43 mouse cellular contexts compared by ENCODE assay signal in the genomic region with DNA sequence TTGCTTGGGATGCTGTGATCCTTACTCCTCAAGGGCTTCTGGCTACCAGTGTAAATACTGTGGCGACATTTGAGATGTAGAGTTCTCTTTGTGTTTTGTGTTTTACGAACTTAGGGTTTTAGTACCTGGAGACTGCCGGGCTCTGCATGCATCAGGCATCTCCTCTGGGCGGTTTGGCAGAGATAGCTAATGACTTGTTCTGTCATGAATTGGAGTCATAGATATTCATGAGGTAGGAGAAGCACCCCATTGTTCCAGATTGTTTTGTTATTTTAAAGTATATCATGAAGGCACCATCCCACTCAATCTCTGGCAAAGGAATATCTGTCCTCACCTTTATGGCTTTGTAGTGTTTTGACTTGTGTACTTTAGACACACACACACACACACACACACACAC. TPM values are rescaled to one million over a fixed set of nuclear protein-coding genes. Genes with fewer than 3 reads are reported as not detected.
"Had no signal": no experiment of that assay in that cellular context is flagged by ENCODE, and none has a peak within 500 bp of the region (broad histone marks: within the 10 kb centered on the region; RNA-seq: fewer than 3 reads in every experiment).

No protein-coding gene starts in this region.

- H3K27me3 ChIP-seq: heart, embryonic 12.5 days; heart, embryonic 13.5 days; heart, embryonic 15.5 days; hindbrain, embryonic 12.5 days; hindbrain, embryonic 15.5 days; intestine, embryonic 15.5 days; kidney, embryonic 15.5 days had no signal

- H3K9me3 ChIP-seq: heart, embryonic 10.5 days; heart, embryonic 12.5 days; heart, embryonic 13.5 days; heart, embryonic 15.5 days; hindbrain, embryonic 10.5 days; hindbrain, embryonic 12.5 days; hindbrain, embryonic 13.5 days; hindbrain, embryonic 15.5 days; intestine, embryonic 15.5 days; kidney, embryonic 15.5 days had no signal

- H3K4me1 ChIP-seq: heart, embryonic 10.5 days; heart, embryonic 12.5 days; heart, embryonic 13.5 days; heart, embryonic 15.5 days; hindbrain, embryonic 10.5 days; hindbrain, embryonic 12.5 days; hindbrain, embryonic 13.5 days; hindbrain, embryonic 15.5 days; intestine, embryonic 15.5 days; kidney, embryonic 15.5 days had no signal

- H3K4me3 ChIP-seq: heart, embryonic 10.5 days; heart, embryonic 12.5 days; heart, embryonic 13.5 days; heart, embryonic 15.5 days; hindbrain, embryonic 10.5 days; hindbrain, embryonic 12.5 days; hindbrain, embryonic 13.5 days; hindbrain, embryonic 15.5 days; intestine, embryonic 15.5 days; kidney, embryonic 15.5 days; layer of hippocampus, adult 2 months; left cerebral cortex, adult 2 months had no signal

- H3K9ac ChIP-seq: heart, embryonic 12.5 days; heart, embryonic 13.5 days; heart, embryonic 15.5 days; hindbrain, embryonic 12.5 days; hindbrain, embryonic 13.5 days; hindbrain, embryonic 14.5 days; hindbrain, embryonic 15.5 days; intestine, embryonic 15.5 days; kidney, embryonic 15.5 days had no signal

- H3K27ac ChIP-seq: heart, embryonic 10.5 days; heart, embryonic 13.5 days; heart, embryonic 15.5 days; hindbrain, embryonic 10.5 days; hindbrain, embryonic 12.5 days; hindbrain, embryonic 13.5 days; hindbrain, embryonic 14.5 days; hindbrain, embryonic 15.5 days; hindbrain, postnatal 0 days; intestine, embryonic 15.5 days; kidney, embryonic 15.5 days; kidney, postnatal 0 days; layer of hippocampus, adult 2 months; left cerebral cortex, adult 2 months had no signal

- ATAC-seq: inflammation-experienced regulatory T-cells, adult 6 months; intestine, embryonic 15.5 days; intestine, embryonic 16.5 days; intestine, postnatal 0 days had no signal

- H3K4me2 ChIP-seq: heart, embryonic 11.5 days; heart, embryonic 12.5 days; heart, embryonic 13.5 days; heart, embryonic 15.5 days; hindbrain, embryonic 12.5 days; hindbrain, embryonic 13.5 days; hindbrain, embryonic 14.5 days; hindbrain, embryonic 15.5 days; intestine, embryonic 15.5 days; kidney, embryonic 15.5 days had no signal

- DNase-seq: heart, postnatal 10 days; heart, postnatal 14 days; heart, postnatal 36 days; heart, postnatal 4 days; kidney, adult 11 months; kidney, adult 18-20 months; kidney, adult 2 months; kidney, adult 8-10 months; kidney, adult 9 months; kidney, postnatal 10 days; kidney, postnatal 14 days; kidney, postnatal 25 days; kidney, postnatal 36 days; kidney, postnatal 4 days; layer of hippocampus, adult 9-11 months; layer of hippocampus, postnatal 36 days had no signal

- H3K36me3 ChIP-seq: heart, embryonic 10.5 days; heart, embryonic 12.5 days; heart, embryonic 13.5 days; heart, embryonic 15.5 days; hindbrain, embryonic 10.5 days; hindbrain, embryonic 12.5 days; hindbrain, embryonic 13.5 days; hindbrain, embryonic 15.5 days; intestine, embryonic 15.5 days; kidney, embryonic 15.5 days had no signal

RNA-seq across cellular contexts. Expression of gene Lrrc72, which starts 37.3 kb away (rescaled TPM):
- polyA plus RNA-seq: heart, embryonic 10.5 days; heart, embryonic 11.5 days; heart, embryonic 12.5 days; heart, embryonic 13.5 days; heart, embryonic 14.5 days; heart, embryonic 15.5 days; heart, embryonic 16.5 days; heart, postnatal 0 days; hindbrain, embryonic 10.5 days; hindbrain, embryonic 11.5 days; hindbrain, embryonic 12.5 days; hindbrain, embryonic 13.5 days; hindbrain, embryonic 14.5 days; hindbrain, embryonic 15.5 days; hindbrain, postnatal 0 days; intestine, embryonic 14.5 days; intestine, embryonic 15.5 days; intestine, embryonic 16.5 days; intestine, postnatal 0 days; kidney, adult 2 months; kidney, embryonic 14.5 days; kidney, embryonic 15.5 days; kidney, embryonic 16.5 days; kidney, postnatal 0 days; large intestine, adult 2 months had no signal
